Mouse (Mus musculus) myocyte (in vitro differentiated cells): ENCODE data around the gene Ccdc188. TPM values are rescaled to one million over a fixed set of nuclear protein-coding genes. Genes with fewer than 3 reads are reported as not detected.

Experiments used
- H3K27me3 ChIP-seq: one replicate; pipeline ENCODE4 v1.6.1; 2011; ENCODE audit not compliant: control insufficient read depth, insufficient read depth, insufficient read length
- H3K36me3 ChIP-seq: one replicate; pipeline ENCODE4 v1.6.1; 2011; ENCODE audit not compliant: control insufficient read depth, insufficient read depth
- H3K4me2 ChIP-seq: one replicate; pipeline ENCODE4 v1.6.1; 2011; ENCODE audit warnings: low read depth, control low read depth
- H3K4me3 ChIP-seq: one replicate; pipeline ENCODE4 v1.5.1; 2011; ENCODE audit warnings: mild to moderate bottlenecking, control low read depth, moderate library complexity
- H3K79me2 ChIP-seq: one replicate; pipeline ENCODE4 v1.6.1; 2011; ENCODE audit not compliant: control insufficient read depth, insufficient read depth
- H3ac ChIP-seq: one replicate; pipeline ENCODE4 v1.6.1; 2011; ENCODE audit not compliant: control insufficient read depth, insufficient read length
- CEBPB ChIP-seq: IDR thresholded peaks from 2 replicates; pipeline ENCODE4 v1.6.1; 2011; ENCODE audit warnings: mild to moderate bottlenecking, moderate library complexity; ENCODE audit not compliant: poor library complexity, insufficient read depth, severe bottlenecking
- E2F4 ChIP-seq: IDR thresholded peaks from one replicate; pipeline ENCODE4 v1.6.1; 2011; ENCODE audit warnings: mild to moderate bottlenecking, control low read depth, moderate library complexity; ENCODE audit not compliant: insufficient read depth
- MAX ChIP-seq: IDR thresholded peaks from one replicate; pipeline ENCODE4 v1.6.1; 2011; ENCODE audit warnings: low read depth, mild to moderate bottlenecking, control low read depth
- MYOD1 ChIP-seq, 3 experiments: IDR thresholded peaks; one replicate each; pipeline ENCODE4 v1.6.1; 2011; ENCODE audit warnings: control low read depth in 2 of 3, low read depth in 2 of 3, mild to moderate bottlenecking in 2 of 3, moderate library complexity in 1 of 3; ENCODE audit not compliant: insufficient read length in 2 of 3, control insufficient read depth in 1 of 3
- MYOG ChIP-seq, 3 experiments: IDR thresholded peaks; one replicate each; pipeline ENCODE4 v1.6.1; 2011; ENCODE audit warnings: control low read depth in 2 of 3, low read depth in 2 of 3, mild to moderate bottlenecking in 2 of 3; ENCODE audit not compliant: insufficient read length in 2 of 3, control insufficient read depth in 1 of 3, insufficient read depth in 1 of 3
- POLR2A ChIP-seq: IDR thresholded peaks from one replicate; pipeline ENCODE4 v1.6.1; 2011; ENCODE audit warnings: low read depth, mild to moderate bottlenecking, control low read depth, moderate library complexity; ENCODE audit not compliant: insufficient read length
- POLR2AphosphoS2 ChIP-seq: IDR thresholded peaks from one replicate; pipeline ENCODE4 v1.6.1; 2011; ENCODE audit warnings: low read depth, control low read depth; ENCODE audit not compliant: insufficient read length
- REST ChIP-seq: IDR thresholded peaks from one replicate; pipeline ENCODE4 v1.6.1; 2011; ENCODE audit warnings: mild to moderate bottlenecking, control low read depth, moderate library complexity; ENCODE audit not compliant: insufficient read depth, insufficient read length
- SRF ChIP-seq: IDR thresholded peaks from one replicate; pipeline ENCODE4 v1.6.1; 2011; ENCODE audit warnings: low read depth; ENCODE audit not compliant: control insufficient read depth, insufficient read length
- TCF12 ChIP-seq: IDR thresholded peaks from one replicate; pipeline ENCODE4 v1.6.1; 2011; ENCODE audit warnings: mild to moderate bottlenecking, control low read depth; ENCODE audit not compliant: poor library complexity, insufficient read depth, severe bottlenecking
- TCF3 ChIP-seq: IDR thresholded peaks from one replicate; pipeline ENCODE4 v1.6.1; 2011; ENCODE audit warnings: low read depth, control low read depth; ENCODE audit not compliant: insufficient read length
- USF1 ChIP-seq: IDR thresholded peaks from one replicate; pipeline ENCODE4 v1.6.1; 2011; ENCODE audit warnings: low read depth, mild to moderate bottlenecking, control low read depth, moderate library complexity
- polyA plus RNA-seq: library from polyadenylated mRNA; unstranded; fragments of >200 nt; fragmentation: generic; extraction: Trizol; gene quantifications from one replicate; pipeline ENCODE4 v1.2.1, GENCODE M21; 2012; ENCODE audit warnings: missing spikeins

Ccdc188 gene
- polyA plus RNA-seq, 1 experiment = not detected

DNA sequence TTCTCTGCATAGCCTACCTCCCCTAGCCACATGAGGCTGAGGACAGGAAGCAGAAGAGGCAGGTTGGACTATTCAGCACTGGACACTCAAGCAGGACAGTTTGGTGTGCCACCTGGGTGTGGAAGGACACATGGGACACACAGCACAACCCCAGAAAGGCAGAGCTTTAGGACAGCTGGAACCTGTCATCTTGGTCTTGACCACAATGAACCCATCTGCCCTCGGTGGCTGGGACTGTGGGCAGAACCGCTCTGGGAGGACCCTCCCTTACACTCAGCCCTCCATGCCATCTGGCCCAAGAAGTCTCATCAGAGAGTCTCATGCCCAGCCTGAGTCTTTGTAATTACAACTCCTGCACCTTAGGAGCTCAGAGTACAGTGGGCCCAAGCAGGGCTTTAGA, 17.6 kb upstream of the Ccdc188 start:
- Histone ChIP-seq H3K36me3 (no peaks in the 10 kb centered on the region), H3K4me3 (no peak overlapping the region), H3K27me3 (no peaks in the 10 kb centered on the region), H3K4me2 (no peak overlapping the region), H3K79me2 (no peaks in the 10 kb centered on the region), H3ac (no peak overlapping the region)
- no peak for TF ChIP-seq REST
- no peak for TF ChIP-seq TCF3
- TF ChIP-seq MAX = no peak
- peak in 1 of 3 experiments; percentile 56 for TF ChIP-seq MYOD1 (IDR thresholded peaks at IDR 0.05; ENCODE audit: control insufficient read depth in 1 of 3, insufficient read length in 2 of 3, low read depth in 2 of 3)
- TF ChIP-seq TCF12 = no peak
- peak in 1 of 3 experiments; percentile 72 for TF ChIP-seq MYOG (IDR thresholded peaks at IDR 0.05; ENCODE audit: control insufficient read depth in 1 of 3, insufficient read depth in 1 of 3, insufficient read length in 2 of 3, low read depth in 2 of 3)
- TF ChIP-seq POLR2AphosphoS2 = no peak
- TF ChIP-seq USF1 = no peak
- TF ChIP-seq CEBPB = no peak
- TF ChIP-seq SRF = no peak

DNA sequence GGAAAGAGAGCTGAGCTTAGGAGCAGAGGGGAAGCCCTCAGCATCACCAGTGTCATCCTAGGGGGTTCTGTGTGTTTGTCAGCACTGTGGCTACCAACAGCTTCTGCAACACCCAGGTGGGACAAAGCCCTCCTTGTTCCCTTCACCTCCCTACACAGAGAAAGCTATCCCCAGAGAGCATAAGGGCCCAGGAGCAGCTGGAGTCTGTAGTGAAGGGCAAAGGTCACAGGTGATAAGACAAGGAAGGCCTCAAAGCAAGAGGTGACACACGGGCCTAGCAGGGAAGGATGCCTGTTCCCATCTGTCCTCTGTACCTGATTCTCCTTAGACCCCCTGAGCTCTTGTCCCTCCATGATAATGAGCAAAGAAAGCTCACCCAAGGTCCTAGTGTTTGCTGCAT, 16.1 kb upstream of the Ccdc188 start:
- no peak for TF ChIP-seq MAX
- no peak for TF ChIP-seq MYOG (IDR thresholded peaks at IDR 0.05; ENCODE audit: control insufficient read depth in 1 of 3, insufficient read depth in 1 of 3, insufficient read length in 2 of 3, low read depth in 2 of 3)
- TF ChIP-seq POLR2A = no peak
- TF ChIP-seq TCF3 = no peak
- TF ChIP-seq SRF = no peak
- no peak for TF ChIP-seq MYOD1 (IDR thresholded peaks at IDR 0.05; ENCODE audit: control insufficient read depth in 1 of 3, insufficient read length in 2 of 3, low read depth in 2 of 3)
- no peak for TF ChIP-seq POLR2AphosphoS2
- TF ChIP-seq TCF12 = no peak
- no peak for TF ChIP-seq USF1
- TF ChIP-seq E2F4 = no peak
- no peak for TF ChIP-seq REST
- TF ChIP-seq CEBPB = no peak
- no peak overlapping the region for H3ac ChIP-seq
- no peaks in the 10 kb centered on the region for H3K79me2 ChIP-seq
- no peaks in the 10 kb centered on the region for H3K36me3 ChIP-seq
- H3K27me3 ChIP-seq = peaks cover 12% of the 10 kb centered on the region
- H3K4me2 ChIP-seq = no peak overlapping the region
- H3K4me3 ChIP-seq = no peak overlapping the region

DNA sequence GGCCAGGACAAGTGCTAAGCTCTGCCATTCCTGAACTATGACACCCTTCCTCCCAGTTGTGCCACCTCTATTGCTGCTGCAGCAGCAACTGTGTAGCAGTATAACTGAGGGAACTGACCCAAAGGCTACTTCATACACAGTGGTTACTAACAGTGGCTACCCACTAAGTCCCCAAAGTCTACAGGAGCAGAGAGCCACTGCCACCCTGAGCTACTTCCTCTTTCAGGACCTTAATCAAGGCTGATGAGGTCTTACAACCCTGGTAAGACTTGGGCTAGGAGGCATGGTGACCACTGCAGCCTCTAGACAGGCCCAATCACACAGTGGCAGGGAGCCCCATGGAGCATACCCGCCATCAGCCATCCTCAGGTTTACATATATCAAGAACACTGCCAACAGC, 15.6 kb upstream of the Ccdc188 start:
- Histone ChIP-seq H3K36me3 (no peaks in the 10 kb centered on the region), H3ac (no peak overlapping the region), H3K79me2 (no peaks in the 10 kb centered on the region), H3K27me3 (peaks cover 16% of the 10 kb centered on the region), H3K4me3 (no peak overlapping the region), H3K4me2 (no peak overlapping the region)
- no peak for TF ChIP-seq POLR2AphosphoS2
- TF ChIP-seq E2F4 = no peak
- no peak for TF ChIP-seq POLR2A
- TF ChIP-seq TCF3 = no peak
- no peak for TF ChIP-seq USF1
- no peak for TF ChIP-seq MYOD1 (IDR thresholded peaks at IDR 0.05; ENCODE audit: control insufficient read depth in 1 of 3, insufficient read length in 2 of 3, low read depth in 2 of 3)
- TF ChIP-seq CEBPB = no peak
- no peak for TF ChIP-seq REST
- TF ChIP-seq TCF12 = no peak
- no peak for TF ChIP-seq MYOG (IDR thresholded peaks at IDR 0.05; ENCODE audit: control insufficient read depth in 1 of 3, insufficient read depth in 1 of 3, insufficient read length in 2 of 3, low read depth in 2 of 3)
- TF ChIP-seq SRF = no peak
- no peak for TF ChIP-seq MAX

DNA sequence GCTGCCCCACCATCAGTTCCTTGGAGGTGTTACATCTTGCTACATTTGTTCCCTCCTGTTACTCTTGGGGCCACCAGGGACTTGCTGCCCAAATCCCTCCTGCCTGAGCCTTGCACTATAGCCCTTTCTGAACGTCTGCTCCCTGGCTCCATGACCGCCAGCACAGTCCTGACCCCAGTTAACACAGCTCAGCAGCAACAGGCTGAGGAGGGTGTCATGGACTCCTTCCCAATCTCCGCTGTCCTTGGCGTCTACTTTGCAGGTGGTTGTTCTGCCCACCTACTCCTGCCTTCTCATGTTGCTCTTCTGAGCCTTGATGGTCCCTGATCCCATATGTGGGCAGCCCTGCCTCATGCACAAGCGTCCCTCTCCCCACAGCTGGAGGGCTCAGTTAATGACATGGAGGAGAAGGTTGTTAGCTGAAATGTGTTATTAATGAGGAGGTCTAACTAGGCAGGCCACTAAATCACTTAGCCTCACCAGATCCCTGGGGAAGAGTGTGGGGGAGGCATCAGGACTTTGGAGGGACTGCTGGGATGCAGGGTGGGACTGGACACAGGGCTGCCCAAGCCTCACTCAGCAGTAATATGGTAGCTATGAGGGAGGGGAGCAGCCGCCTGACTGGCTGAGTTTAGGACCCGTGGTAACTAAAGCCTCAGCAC, 14.1 kb upstream of the Ccdc188 start:
- Histone ChIP-seq H3ac (no peak overlapping the region), H3K36me3 (no peaks in the 10 kb centered on the region), H3K4me3 (no peak overlapping the region), H3K4me2 (no peak overlapping the region), H3K27me3 (peaks cover 30% of the 10 kb centered on the region), H3K79me2 (no peaks in the 10 kb centered on the region)
- TF ChIP-seq SRF = no peak
- TF ChIP-seq MYOD1 (IDR thresholded peaks at IDR 0.05; ENCODE audit: control insufficient read depth in 1 of 3, insufficient read length in 2 of 3, low read depth in 2 of 3) = no peak
- TF ChIP-seq CEBPB = no peak
- TF ChIP-seq REST = no peak
- no peak for TF ChIP-seq TCF12

DNA sequence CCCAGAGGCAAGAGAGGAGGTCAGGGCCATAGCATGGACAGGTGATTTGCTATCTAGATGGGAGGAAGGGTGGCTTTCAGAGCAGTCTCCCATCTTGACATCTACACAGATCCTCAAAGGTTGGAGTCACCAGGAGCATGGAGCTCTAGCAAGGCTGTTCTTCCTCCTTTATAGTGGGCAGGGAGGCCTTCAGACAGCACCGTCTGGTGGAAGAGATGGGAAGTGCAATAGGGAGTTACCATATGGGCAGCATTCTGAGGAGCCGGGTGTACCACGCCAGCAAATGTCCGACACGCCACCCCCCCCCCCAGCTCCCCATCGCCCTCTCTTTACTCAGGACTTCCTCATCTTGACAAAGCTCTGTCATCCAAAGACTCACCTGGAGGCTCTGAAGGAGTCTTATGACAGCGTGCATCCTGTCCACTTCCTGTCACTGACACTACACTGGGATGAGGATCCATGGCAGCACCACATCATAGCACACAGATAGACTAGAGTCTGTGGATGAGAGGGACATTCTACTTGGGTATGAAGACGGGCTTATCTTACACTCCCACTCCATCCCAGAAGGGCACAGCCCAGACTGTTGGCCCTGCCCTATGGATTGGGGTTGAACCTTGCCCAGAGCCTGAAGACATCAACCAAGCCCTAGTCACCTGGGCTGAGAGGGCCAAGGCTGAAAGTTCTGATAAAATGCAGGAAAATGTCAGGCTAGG, 6.8 kb upstream of the Ccdc188 start:
- H3K79me2 ChIP-seq = no peaks in the 10 kb centered on the region
- no peak overlapping the region for H3K4me2 ChIP-seq
- H3ac ChIP-seq = no peak overlapping the region
- TF ChIP-seq USF1 = no peak
- no peak for TF ChIP-seq E2F4
- no peak for TF ChIP-seq REST
- TF ChIP-seq MYOG (IDR thresholded peaks at IDR 0.05; ENCODE audit: control insufficient read depth in 1 of 3, insufficient read depth in 1 of 3, insufficient read length in 2 of 3, low read depth in 2 of 3) = no peak
- TF ChIP-seq POLR2A = no peak
- TF ChIP-seq MYOD1 (IDR thresholded peaks at IDR 0.05; ENCODE audit: control insufficient read depth in 1 of 3, insufficient read length in 2 of 3, low read depth in 2 of 3) = no peak
- TF ChIP-seq MAX = no peak
- TF ChIP-seq SRF = no peak
- peaks cover 46% of the 10 kb centered on the region for H3K27me3 ChIP-seq
- H3K36me3 ChIP-seq = no peaks in the 10 kb centered on the region
- H3K4me3 ChIP-seq = no peak overlapping the region
